Mouse (Mus musculus) retina, postnatal 7 days (tissue): ENCODE data around the gene Olfr1002.
"Not testable (repeated sequence)": the region's sequence is repeated elsewhere in the genome, so short reads cannot be mapped to it uniquely, and the experiment has no call there.

Experiments
- DNase-seq: peaks from one replicate; pipeline ENCODE4 v3.0.0-alpha.2; 2012; ENCODE audit warnings: low read depth, low spot score

Gene Olfr1002

GRCm38 (mm10) chr2:85650604-85651003, at the start of gene Olfr1002:
TSS of gene Olfr1002 (minus strand) at chr2:85650704.
- no peak for DNase-seq

DNA sequence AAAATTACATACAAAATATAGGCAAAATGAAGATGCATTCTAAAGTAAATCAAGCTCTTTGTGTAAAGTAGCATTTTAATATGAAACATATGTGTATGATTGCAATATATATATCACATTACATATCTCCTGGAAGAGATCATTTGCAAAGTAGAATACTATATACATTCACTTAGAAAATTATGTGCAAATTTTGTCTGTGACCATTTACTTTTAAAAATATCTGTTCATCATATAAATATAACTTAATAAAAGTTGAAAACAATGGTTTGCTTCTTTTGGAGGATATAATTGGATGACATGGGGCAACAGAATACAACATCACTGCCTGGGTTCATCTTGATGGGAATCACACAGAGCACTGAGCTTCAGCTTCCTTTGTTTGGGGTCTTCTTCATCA, 38.6 kb upstream of the Olfr1002 start, which contains the start of gene Olfr1008:
TSS of gene Olfr1008 (plus strand) at position 301 of the 400 bp plus-strand sequence.
- no peak for DNase-seq

GRCm38 (mm10) chr2:85678667-85679066, 28.2 kb upstream of the Olfr1002 start, which contains the start of gene Olfr1006:
TSS of gene Olfr1006 (minus strand) at chr2:85678767.
- DNase-seq: no peak

- DNase-seq: not testable (repeated sequence)
Observed at GRCm38 (mm10) chr2:85664355-85664754, 13.9 kb upstream of the Olfr1002 start, which contains the start of gene Olfr154. TSS of gene Olfr154 (minus strand) at chr2:85664455.

DNA sequence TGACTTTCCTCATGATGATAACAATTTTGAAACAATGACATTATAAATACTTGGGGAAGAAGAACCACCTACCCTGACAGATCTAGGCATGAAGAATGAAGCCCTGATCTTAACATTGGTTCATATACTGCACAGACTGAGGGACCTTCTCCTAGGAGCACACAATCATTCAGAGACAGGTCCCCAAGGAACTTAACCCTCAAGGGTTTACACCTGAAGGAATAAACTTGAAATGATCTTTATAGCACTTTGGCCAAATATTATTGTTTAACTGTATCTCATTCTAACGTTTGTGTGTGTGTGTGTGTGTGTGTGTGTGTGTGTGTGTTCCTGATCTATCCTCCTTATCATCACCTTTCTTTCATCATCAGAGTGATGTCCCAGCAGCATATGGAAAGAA, 38.7 kb downstream of the Olfr1002 start, which contains the start of gene Olfr1000:
TSS of gene Olfr1000 (minus strand) at position 101 of the 400 bp plus-strand sequence.
- no peak for DNase-seq
